Mouse (Mus musculus) adrenal gland, postnatal 25 days (tissue): ENCODE measurements around the gene Gm37419. TPM values are rescaled to one million over a fixed set of nuclear protein-coding genes. Genes with fewer than 3 reads are reported as not detected.

ENCODE experiments used
- DNase-seq: peaks from one replicate; pipeline ENCODE4 v3.0.0; 2021; ENCODE audit warnings: mixed read lengths
- long read RNA-seq: library from polyadenylated mRNA; stranded (forward); transcript quantifications from one replicate; pipeline ENCODE4 v2.0.0, GENCODE M21; 2021
- total RNA-seq: library from RNA; stranded (reverse); gene quantifications from 2 replicates; pipeline ENCODE4 v1.2.3, GENCODE M21; 2021

Gene Gm37419
- total RNA-seq, result not detected in 2 replicates
- long read RNA-seq, result 0 reads

DNA sequence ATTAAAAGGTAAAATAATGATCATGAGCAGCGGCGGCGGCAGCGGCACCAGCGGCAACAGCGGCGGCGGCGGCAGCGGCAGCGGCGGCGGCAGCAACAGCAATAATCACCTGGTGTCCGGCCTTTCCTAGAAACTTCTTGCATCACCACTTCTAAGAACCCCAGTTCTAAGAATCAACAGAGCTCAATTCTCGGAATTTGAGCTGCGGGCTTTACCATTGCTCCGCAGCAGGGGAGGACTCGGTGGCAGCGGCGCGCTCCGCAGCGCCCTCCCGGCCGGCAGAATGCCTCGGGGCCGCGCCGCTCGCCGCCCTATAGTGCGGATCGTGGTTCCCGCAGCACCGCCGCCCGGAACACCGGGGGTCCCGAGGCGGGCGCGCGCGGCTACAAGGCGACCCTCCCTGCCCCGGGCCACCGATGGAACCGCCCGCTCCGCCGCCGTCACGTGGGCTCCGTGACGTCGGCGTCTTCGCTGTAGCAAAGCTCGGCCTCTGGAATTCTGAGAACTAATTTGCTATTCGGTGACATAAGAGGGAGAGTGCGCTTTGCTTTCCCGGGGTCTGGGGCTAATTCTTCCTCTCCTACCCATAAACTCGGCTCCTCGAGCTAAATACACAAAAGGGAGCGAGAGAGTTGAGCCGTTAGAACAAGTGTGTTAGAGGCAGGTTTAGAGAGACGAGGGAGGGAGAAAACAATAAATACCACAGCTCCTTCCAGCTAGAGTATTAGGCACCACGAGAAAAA lies at the start of gene Gm37419, which contains the start of gene Bcl6:
Gene Gm37419 (plus strand): TSS at position 17 of the 743 bp plus-strand sequence.
Gene Bcl6 (minus strand): TSS at position 387 of the 743 bp plus-strand sequence.
- peak; percentile 83 for DNase-seq

- no peak for DNase-seq
These were observed 43.5 kb upstream of the Gm37419 start for GRCm38 (mm10) chr16:23944801-23945200.

DNA sequence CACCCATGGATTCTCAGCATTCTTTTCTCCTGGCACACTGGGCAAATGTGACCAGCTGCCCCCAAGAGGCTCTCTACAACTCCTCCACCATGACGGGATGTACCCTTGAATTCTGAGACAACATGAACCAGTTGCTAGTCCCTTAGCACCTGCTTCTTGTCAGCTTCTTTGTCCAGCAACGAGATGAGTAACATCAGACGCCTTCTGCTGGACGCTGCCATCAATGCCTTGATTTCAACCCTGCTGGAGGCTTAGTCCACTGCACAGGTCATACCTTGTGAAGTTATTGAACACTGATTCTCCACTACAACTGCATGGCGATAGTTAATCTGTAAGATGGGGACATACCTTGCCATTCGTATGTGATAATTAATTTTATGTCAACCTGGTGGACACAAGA lies 40.6 kb upstream of the Gm37419 start:
- peak; percentile 26 for DNase-seq

DNA sequence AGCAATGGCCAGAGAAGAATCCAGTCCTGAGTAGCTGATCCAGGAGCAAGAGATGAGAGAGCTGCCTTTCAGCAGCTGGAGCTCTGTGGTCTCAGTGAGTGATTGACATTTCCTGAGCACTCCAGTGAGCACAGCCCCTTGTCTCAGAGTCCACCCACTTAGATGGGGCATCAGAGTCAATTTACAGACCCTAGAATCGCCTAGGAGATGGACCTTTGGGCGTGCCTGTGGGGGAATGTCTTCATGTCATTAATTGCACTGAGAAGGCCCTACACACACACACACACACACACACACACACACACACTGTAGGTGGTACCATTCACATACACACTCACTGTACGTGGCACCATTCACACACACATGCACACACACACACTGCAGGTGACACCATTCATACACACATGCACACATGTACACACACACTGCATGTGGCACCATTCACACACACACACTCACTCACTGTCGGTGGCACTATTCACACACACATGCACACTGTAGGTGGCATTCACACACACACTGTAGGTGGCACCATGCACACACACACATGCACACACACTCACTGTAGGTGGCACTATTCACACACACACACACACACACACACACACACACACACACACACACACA lies 36.1 kb upstream of the Gm37419 start:
- DNase-seq, result no peak

DNA sequence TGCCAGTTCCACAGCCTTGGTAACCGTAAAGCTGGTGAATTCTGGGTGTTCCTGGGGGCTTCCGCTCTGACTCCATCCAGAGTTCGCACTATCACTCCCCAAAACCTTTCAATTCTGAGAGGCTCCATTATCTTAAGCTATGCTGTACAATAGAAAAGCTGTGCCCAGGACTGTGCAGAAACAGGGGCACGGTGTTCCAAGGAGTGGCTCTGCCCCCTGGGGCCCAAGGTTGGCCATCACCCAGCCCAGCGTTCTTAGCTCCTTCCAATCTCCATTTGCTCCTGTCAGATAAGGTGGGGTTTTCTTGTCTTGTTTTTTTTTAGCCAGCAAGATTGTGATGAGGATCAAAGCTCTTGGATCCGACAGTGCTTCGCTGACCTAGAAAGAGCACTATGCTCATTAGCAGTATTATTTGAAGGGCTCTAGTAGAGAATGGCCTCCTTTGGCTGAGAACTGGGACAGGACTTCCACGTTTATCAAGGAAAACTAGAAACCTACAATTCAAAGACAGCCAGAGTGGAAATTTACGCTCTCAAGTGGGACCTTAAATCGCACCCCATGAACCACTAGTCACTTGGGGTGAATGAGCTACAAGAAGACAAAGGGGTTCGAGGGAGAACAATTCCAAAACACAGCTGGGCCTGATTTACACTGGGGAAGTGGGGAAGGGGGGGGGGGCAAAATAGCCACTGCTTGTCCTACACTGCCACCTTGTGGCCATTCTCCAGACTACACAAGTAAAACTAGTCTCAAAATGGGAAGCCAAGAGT lies 34.9 kb upstream of the Gm37419 start:
- DNase-seq, result peak; percentile 48

GRCm38 (mm10) chr16:23953959-23954260 lies 34.4 kb upstream of the Gm37419 start:
- no peak for DNase-seq

GRCm38 (mm10) chr16:23958938-23959337 lies 29.3 kb upstream of the Gm37419 start:
- DNase-seq, result no peak

DNA sequence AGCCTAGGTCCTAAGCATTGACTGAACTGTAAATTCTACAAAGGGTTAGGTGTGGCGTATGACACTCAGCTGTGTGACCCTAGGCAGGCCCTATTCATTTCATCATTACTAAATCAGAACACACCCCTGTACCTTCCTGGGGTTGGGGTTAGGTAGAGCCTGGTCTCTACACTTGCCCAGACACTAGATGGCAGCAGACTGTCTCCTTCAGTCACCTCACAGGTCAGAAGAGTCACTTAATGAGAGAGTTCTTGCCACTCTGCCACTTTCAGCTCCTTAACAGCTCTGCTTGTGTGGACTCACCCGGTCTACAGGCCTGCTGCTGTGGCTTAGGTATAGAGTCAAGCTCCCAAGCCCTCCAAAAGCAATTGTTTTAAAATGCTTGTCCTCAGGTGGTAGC lies 25.9 kb upstream of the Gm37419 start:
- DNase-seq, result no peak

DNA sequence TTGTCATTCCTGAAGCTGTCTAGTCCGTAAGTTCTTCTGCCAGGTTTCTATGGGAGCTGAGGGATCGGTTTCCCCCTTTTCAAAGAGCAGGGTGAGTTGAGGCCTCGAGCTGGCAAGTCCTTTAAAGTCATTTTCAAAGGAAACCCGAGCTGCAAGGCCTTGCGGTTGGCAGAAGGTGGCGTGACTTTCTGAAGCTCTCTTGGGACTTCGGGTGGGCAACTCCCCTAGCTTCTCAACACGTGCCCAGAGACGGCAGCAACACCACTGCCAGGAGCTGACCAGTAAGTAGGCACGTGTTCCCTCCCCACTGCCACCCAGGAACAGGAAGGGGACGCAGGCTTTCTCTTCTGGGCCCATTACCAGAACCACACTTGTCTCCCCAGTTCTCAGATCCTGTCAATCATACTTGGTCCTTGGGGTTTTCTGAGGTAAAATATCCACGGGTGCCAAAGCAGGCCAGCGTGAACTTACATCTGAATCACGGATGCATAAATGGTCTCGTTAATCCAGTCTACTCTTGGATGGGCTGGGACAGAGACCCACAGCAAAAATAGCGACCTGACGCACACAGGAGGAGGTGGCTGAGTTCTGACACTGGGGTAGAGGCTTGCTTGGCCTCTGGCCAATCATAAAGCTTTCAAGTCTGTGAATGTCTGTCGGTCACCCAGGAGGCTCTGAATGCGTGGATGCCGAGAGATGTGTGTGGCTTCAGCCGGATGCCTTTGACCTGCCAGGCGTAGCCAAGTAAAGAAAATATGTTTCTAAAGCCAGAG lies 24.2 kb upstream of the Gm37419 start:
- DNase-seq, result peak; percentile 38

DNA sequence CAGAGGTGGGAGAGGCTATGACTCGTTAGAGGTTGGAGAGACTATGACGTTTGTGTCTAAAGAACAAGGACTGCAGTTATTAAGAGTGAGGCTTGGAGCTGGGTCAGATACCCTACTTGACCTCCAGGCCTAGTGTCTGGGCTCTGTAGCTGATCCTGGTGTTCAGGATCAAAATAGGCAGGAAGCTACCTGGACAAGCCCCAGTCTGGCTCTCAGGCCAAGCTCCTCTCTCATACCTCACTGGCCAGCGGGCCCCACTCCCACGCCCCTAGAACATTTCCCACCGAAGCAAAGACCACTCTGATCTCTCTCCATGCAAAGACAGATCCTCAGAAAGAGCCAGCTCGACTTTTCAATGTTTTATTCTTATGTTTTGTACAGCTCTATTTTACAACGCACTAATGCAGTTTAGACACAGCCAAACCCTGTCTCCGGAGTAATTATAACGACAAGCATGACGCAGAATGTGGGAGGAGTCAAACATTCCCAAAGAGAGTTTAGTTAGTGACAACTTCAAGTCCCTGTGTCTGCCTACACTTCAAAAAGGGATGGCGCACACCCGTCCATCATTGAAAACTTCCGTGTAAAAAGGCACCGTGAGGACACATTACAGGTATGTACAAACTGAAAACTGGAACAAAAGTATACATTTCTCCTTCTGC lies 23.4 kb upstream of the Gm37419 start:
- no peak for DNase-seq

GRCm38 (mm10) chr16:23966066-23966465 lies 22.2 kb upstream of the Gm37419 start:
- no peak for DNase-seq

- DNase-seq, result no peak
These were observed 21.0 kb upstream of the Gm37419 start for GRCm38 (mm10) chr16:23967301-23967700.

DNA sequence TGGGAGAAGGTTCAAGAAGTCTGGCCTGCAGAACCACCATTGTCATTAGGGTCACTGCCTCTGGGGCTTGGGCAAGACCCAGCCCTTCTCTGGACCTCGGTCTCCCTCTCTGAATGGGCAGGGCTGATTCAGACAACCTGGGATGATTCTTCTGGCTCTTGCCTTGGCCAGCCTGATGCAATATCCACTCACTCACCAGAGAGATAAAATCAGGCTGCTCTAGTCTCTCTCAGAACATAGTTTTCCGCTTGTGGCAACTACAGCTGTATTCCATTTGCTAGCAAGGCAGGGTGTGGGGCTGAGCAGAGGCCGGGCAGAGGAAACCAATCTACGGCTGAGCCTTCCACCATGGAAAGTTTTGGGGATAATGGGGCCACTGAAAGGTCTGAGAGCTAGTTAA lies 19.4 kb upstream of the Gm37419 start:
- no peak for DNase-seq

- no peak for DNase-seq
These were observed 18.4 kb upstream of the Gm37419 start for GRCm38 (mm10) chr16:23969919-23970318.

DNA sequence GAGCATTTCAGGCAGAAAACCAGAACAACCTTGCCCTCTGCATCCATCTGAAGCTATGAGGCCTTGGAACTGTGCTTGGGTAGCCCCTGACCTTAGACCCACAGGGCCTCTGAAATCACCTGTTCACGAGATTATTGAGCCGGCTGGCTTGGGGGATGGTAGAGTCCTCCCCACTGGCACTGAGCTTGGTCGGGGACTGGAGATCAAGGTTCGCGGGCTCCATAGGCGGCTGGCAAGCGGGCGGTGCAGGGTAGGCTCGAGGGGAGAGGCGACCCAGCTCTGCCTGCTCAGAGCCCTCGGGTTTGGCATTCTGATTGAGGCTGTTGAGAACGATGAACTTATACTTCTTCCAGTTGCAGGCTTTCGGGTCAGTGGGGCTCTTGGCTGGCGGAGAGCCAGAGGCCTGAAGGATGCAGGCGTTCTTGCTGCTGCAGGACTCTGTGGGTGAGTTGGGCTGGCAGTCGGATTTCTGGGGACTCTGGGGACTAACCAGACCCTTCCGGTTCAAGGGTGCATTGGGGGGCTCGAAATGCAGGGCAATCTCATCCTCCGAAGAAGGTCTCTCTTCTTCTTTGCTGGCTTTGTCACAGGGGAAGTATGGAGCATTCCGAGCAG lies 16.0 kb upstream of the Gm37419 start:
- DNase-seq, result no peak

GRCm38 (mm10) chr16:23972901-23973300 lies 15.4 kb upstream of the Gm37419 start:
- no peak for DNase-seq

GRCm38 (mm10) chr16:23973635-23974367 lies 14.5 kb upstream of the Gm37419 start:
- no peak for DNase-seq

DNA sequence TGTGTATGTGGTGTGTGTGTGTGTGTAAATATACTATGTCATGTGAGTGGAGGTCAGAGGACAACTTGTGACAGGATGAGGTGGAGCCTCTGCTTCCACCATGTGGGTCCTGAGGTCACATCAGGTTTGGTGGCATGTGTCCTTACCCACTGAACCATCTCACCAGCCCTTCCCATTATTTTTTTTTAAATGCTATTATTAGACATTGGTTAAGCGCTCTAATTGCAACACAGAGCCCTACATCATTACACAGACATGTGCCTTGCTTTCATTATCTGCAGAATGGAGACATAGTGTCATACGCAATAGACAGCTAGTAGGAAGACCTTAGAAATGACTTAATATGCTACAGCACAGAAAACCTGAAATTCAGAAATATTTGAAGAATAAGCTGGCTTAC lies 12.1 kb upstream of the Gm37419 start:
- no peak for DNase-seq

- no peak for DNase-seq
These were observed 10.6 kb upstream of the Gm37419 start for GRCm38 (mm10) chr16:23977732-23978131.

GRCm38 (mm10) chr16:23978495-23978894 lies 9.8 kb upstream of the Gm37419 start:
- DNase-seq, result no peak

DNA sequence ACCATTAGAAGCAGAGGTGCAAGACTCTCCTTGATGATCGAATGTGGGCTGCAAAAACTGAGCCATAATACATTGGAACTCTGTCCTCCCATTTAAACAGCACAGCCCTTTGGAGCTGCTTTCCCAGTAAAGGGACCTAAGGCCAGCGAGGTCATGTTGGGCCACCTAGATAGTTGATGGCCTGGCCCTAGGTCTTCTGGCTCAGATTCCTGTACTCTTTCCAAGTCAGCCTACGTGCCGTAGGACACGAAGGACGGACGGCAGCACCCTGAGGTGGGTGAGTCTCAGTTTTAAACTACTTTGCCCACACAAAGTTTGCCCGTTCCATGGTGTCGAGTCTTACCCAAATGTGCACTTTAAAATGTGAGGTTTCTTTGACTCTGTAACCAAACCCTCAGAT lies 8.8 kb upstream of the Gm37419 start:
- no peak for DNase-seq
